Mouse (Mus musculus) megakaryocyte, embryonic 14.5 days (primary cell): ENCODE data around the gene Wars.

Experiments used
- FLI1 ChIP-seq: IDR thresholded peaks from 2 replicates; pipeline ENCODE4 v1.6.1; 2012; ENCODE audit warnings: low read length, inconsistent platforms, mixed read lengths
- GATA1 ChIP-seq: IDR thresholded peaks from 3 replicates; pipeline ENCODE4 v1.6.1; 2012; ENCODE audit warnings: mixed read lengths, low read length, inconsistent platforms, borderline replicate concordance

DNA sequence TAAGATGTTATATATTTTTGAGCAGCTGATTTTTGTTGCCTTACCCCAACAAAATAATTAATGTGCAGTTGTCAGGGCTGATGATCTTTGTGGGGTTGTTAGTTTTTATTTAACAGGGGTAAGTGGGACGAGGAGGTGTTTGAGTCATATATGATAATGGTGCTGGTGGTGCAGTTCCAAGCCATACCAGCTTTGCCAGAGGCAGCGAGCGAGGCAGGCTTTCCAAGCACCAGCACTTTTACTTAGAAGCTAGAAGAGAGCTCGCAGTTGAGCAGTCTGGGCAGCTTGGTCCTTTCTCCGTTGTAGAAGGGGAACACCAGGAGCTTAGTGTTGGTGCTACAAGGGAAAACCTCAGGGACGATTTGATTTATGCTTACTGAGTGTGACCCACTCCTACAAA, 81.5 kb downstream of the Wars start:
- TF ChIP-seq GATA1 (no peak), FLI1 (no peak)
